Mouse (Mus musculus) midbrain, embryonic 12.5 days (tissue): ENCODE measurements at regions not wholly inside any gene's neighbourhood (a gene's known extent, or its start where the extent isn't known, plus 50 kb on each side); places are given as distances from the start of the nearest gene placed in this dataset.

Source experiments
- ATAC-seq: fragments of 200-750 bp; cut with Nextera tagmentation; 2 replicates; pipeline ENCODE4 v1.8.0; 2017; ENCODE audit warnings: low read depth, moderate TSS enrichment, moderate library complexity; ENCODE audit not compliant: low FRiP score
- H3K27ac ChIP-seq: fragments of 300-500 bp; sonication (generic); replicated peaks from 2 replicates; pipeline ENCODE4 v1.5.1; 2016; ENCODE audit warnings: mild to moderate bottlenecking
- H3K27me3 ChIP-seq: fragments of 300-500 bp; sonication (generic); 2 replicates; pipeline ENCODE4 v1.6.1; 2016; ENCODE audit warnings: mild to moderate bottlenecking
- H3K36me3 ChIP-seq: fragments of 300-500 bp; sonication (generic); 2 replicates; pipeline ENCODE4 v1.6.1; 2016
- H3K4me1 ChIP-seq: fragments of 300-500 bp; sonication (generic); 2 replicates; pipeline ENCODE4 v1.6.1; 2016
- H3K4me2 ChIP-seq: fragments of 300-500 bp; sonication (generic); replicated peaks from 2 replicates; pipeline ENCODE4 v1.6.1; 2016; ENCODE audit warnings: mild to moderate bottlenecking, moderate library complexity
- H3K4me3 ChIP-seq: fragments of 300-500 bp; sonication (generic); 2 replicates; pipeline ENCODE4 v1.5.1; 2016; ENCODE audit warnings: mild to moderate bottlenecking
- H3K9ac ChIP-seq: fragments of 300-500 bp; sonication (generic); replicated peaks from 2 replicates; pipeline ENCODE4 v1.6.1; 2016; ENCODE audit warnings: mild to moderate bottlenecking, moderate library complexity
- H3K9me3 ChIP-seq: fragments of 300-500 bp; sonication (generic); 2 replicates; pipeline ENCODE4 v1.6.1; 2016; ENCODE audit warnings: mild to moderate bottlenecking
- WGBS: fragments of 180-500 bp; shearing (Covaris S2); methylation state at CpG from one replicate; pipeline ENCODE4 v1.1.7; 2016; 5-methylcytosine and 5-hydroxymethylcytosine counted together

DNA sequence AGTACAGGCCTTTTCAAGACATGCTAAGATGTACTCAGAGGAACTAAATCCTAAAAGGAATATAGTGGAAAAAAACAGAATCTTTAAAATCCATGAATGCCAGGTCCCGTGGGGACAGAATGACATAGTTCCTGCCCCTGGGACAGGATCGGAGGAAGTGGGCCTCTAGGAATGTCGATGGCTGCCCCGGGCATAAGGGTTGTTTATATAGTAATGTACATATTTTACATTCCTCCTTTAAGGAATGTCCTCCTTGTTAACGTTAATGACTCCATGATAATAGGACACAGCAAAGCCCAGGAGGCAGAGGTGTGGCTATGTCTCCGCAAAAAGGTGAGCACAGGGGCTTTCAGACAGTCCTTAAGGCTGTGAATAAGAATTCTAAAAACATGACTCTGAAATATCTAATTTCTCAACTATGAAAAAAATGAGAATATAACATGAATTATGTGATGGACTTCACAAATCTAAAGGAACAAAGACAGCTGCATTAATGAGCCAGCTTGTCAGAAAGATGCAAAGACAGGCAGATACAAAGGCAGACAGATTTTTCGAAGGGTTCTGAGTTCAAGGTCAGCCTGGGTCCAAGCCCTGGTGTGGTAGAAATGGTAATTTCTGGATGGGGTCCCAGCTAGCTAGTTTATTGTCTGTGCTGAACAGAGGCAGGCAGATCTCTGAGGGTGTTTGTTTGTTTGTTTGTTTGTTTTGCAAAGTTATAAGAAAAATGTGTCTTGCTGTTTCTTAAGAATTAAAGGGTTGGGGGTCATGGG lies 111.3 kb upstream of the Pcgf5 start:
- H3K4me3 ChIP-seq: no peak overlapping the region
- H3K27ac ChIP-seq: no peak overlapping the region
- H3K36me3 ChIP-seq: no peaks in the 10 kb centered on the region
- no peaks in the 10 kb centered on the region for H3K9me3 ChIP-seq
- no peak overlapping the region for H3K9ac ChIP-seq
- H3K27me3 ChIP-seq: no peaks in the 10 kb centered on the region
- H3K4me1 ChIP-seq: no peaks in the 10 kb centered on the region
- H3K4me2 ChIP-seq: no peak overlapping the region
- WGBS: 83% methylated on average over 7 of the region's 7 CpGs
- ATAC-seq: no peak

DNA sequence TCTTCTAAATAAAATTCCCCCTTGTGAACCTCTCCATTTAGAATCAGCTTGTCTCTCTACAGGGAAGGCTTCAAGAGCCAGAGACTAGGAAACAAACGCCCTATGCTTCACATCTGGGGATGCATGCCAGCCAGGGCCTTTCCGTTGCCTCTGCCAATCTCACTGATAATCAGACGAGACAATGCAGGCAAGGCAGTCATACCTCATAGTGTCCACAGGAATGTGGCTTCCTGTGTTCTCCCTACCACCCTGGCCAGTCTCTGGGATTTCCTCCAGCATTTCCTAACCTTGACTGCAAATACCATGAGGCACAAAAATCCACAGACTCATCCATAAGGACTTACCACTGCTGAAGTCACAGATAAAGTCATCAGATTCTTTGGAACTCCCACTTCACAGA lies 110.4 kb upstream of the Pcgf5 start:
- no peaks in the 10 kb centered on the region for H3K4me1 ChIP-seq
- no peak overlapping the region for H3K9ac ChIP-seq
- no peak overlapping the region for H3K4me2 ChIP-seq
- ATAC-seq: no peak
- 62% methylated on average over 3 of the region's 3 CpGs for WGBS
- no peaks in the 10 kb centered on the region for H3K27me3 ChIP-seq
- H3K4me3 ChIP-seq: no peak overlapping the region
- no peaks in the 10 kb centered on the region for H3K9me3 ChIP-seq
- no peaks in the 10 kb centered on the region for H3K36me3 ChIP-seq
- no peak overlapping the region for H3K27ac ChIP-seq

GRCm38 (mm10) chr19:36238536-36238935 lies 109.6 kb upstream of the Pcgf5 start:
- Histone ChIP-seq H3K27ac (no peak overlapping the region), H3K27me3 (no peaks in the 10 kb centered on the region), H3K36me3 (no peaks in the 10 kb centered on the region), H3K4me3 (no peak overlapping the region), H3K9me3 (no peaks in the 10 kb centered on the region), H3K4me1 (no peaks in the 10 kb centered on the region), H3K9ac (no peak overlapping the region), H3K4me2 (no peak overlapping the region)
- no peak for ATAC-seq
- 86% methylated on average over 3 of the region's 3 CpGs for WGBS

- no peaks in the 10 kb centered on the region for H3K27me3 ChIP-seq
- H3K36me3 ChIP-seq: no peaks in the 10 kb centered on the region
- 86% methylated on average over 3 of the region's 3 CpGs for WGBS
- no peaks in the 10 kb centered on the region for H3K4me1 ChIP-seq
- H3K4me3 ChIP-seq: no peak overlapping the region
- no peak overlapping the region for H3K27ac ChIP-seq
- no peak for ATAC-seq
- H3K9ac ChIP-seq: no peak overlapping the region
- no peak overlapping the region for H3K4me2 ChIP-seq
- 0 out of 2 replicates have a peak, but pooled peaks cover under 1% of the 10 kb centered on the region for H3K9me3 ChIP-seq
These were observed 105.7 kb upstream of the Pcgf5 start for GRCm38 (mm10) chr19:36242396-36242795.

GRCm38 (mm10) chr19:36242946-36243345 lies 105.2 kb upstream of the Pcgf5 start:
- no peaks in the 10 kb centered on the region for H3K36me3 ChIP-seq
- H3K9me3 ChIP-seq: 0 out of 2 replicates have a peak, but pooled peaks cover 2% of the 10 kb centered on the region
- H3K4me3 ChIP-seq: no peak overlapping the region
- ATAC-seq: no peak
- WGBS: 80% methylated on average over 5 of the region's 5 CpGs
- H3K4me2 ChIP-seq: no peak overlapping the region
- H3K9ac ChIP-seq: no peak overlapping the region
- no peaks in the 10 kb centered on the region for H3K4me1 ChIP-seq
- no peak overlapping the region for H3K27ac ChIP-seq
- no peaks in the 10 kb centered on the region for H3K27me3 ChIP-seq

DNA sequence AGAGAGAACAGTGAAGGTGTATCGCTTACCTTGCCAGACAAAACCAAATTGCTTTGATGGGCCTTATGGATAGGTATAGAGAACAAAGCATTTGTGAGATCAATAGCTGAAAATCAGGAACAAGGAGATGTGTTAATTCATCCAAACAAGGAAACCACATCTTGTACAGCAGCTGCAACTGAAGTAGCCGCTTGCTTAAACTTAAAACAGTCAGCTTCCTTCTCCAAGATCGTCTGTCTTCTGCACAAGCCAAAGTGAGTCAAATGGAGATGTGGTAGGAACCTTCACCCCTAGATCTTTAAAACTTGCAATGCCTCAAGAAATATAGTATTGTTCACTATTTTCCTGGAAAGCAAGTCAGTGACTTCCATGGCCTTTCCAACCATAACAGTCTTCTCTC lies 95.6 kb upstream of the Pcgf5 start:
- Histone ChIP-seq H3K9me3 (0 out of 2 replicates have a peak, but pooled peaks cover under 1% of the 10 kb centered on the region), H3K27me3 (no peaks in the 10 kb centered on the region), H3K36me3 (no peaks in the 10 kb centered on the region), H3K4me3 (no peak overlapping the region), H3K4me2 (no peak overlapping the region), H3K27ac (no peak overlapping the region), H3K9ac (no peak overlapping the region), H3K4me1 (no peaks in the 10 kb centered on the region)
- ATAC-seq: no peak
- WGBS: 92% methylated on average over 3 of the region's 3 CpGs

GRCm38 (mm10) chr19:36257748-36258538 lies 90.2 kb upstream of the Pcgf5 start:
- H3K4me1 ChIP-seq: no peaks in the 10 kb centered on the region
- H3K9ac ChIP-seq: no peak overlapping the region
- no peak overlapping the region for H3K4me2 ChIP-seq
- H3K36me3 ChIP-seq: no peaks in the 10 kb centered on the region
- H3K4me3 ChIP-seq: no peak overlapping the region
- WGBS: 74% methylated on average over 10 of the region's 10 CpGs
- no peak overlapping the region for H3K27ac ChIP-seq
- no peaks in the 10 kb centered on the region for H3K9me3 ChIP-seq
- no peaks in the 10 kb centered on the region for H3K27me3 ChIP-seq
- ATAC-seq: no peak

GRCm38 (mm10) chr19:36261819-36262218 lies 86.3 kb upstream of the Pcgf5 start:
- ATAC-seq: no peak
- Histone ChIP-seq H3K4me2 (no peak overlapping the region), H3K27ac (no peak overlapping the region), H3K9me3 (no peaks in the 10 kb centered on the region), H3K4me1 (no peaks in the 10 kb centered on the region), H3K27me3 (no peaks in the 10 kb centered on the region), H3K4me3 (no peak overlapping the region), H3K36me3 (no peaks in the 10 kb centered on the region), H3K9ac (no peak overlapping the region)
- 89% methylated on average over 5 of the region's 5 CpGs for WGBS

GRCm38 (mm10) chr19:36263923-36264322 lies 84.2 kb upstream of the Pcgf5 start:
- H3K4me3 ChIP-seq: no peak overlapping the region
- no peaks in the 10 kb centered on the region for H3K36me3 ChIP-seq
- no peak for ATAC-seq
- no peak overlapping the region for H3K4me2 ChIP-seq
- no peaks in the 10 kb centered on the region for H3K4me1 ChIP-seq
- 80% methylated on average over 4 of the region's 4 CpGs for WGBS
- no peaks in the 10 kb centered on the region for H3K27me3 ChIP-seq
- H3K9ac ChIP-seq: no peak overlapping the region
- no peak overlapping the region for H3K27ac ChIP-seq
- H3K9me3 ChIP-seq: no peaks in the 10 kb centered on the region

DNA sequence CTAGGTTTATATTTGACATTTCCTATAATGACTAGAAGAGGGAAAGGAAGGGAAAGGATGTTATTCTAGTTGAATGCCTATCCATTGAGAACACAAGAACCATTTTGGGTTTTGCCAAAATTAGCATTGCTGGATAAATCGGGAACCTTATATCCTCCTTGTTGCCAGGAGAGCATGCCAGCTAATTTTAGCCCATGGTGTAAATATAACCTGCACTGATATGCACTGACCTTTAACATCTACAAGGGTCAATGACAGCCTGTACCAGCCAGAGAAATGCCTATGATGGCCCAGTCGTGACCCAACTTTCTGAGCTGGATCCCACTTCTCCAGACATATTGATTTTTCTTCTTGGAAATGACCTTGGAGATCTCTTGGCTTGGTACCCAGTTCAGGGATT lies 83.7 kb upstream of the Pcgf5 start:
- no peak overlapping the region for H3K4me2 ChIP-seq
- no peaks in the 10 kb centered on the region for H3K9me3 ChIP-seq
- H3K9ac ChIP-seq: no peak overlapping the region
- WGBS: 85% methylated on average over 2 of the region's 2 CpGs
- no peaks in the 10 kb centered on the region for H3K27me3 ChIP-seq
- no peak overlapping the region for H3K4me3 ChIP-seq
- H3K4me1 ChIP-seq: no peaks in the 10 kb centered on the region
- H3K27ac ChIP-seq: no peak overlapping the region
- no peaks in the 10 kb centered on the region for H3K36me3 ChIP-seq
- ATAC-seq: no peak

DNA sequence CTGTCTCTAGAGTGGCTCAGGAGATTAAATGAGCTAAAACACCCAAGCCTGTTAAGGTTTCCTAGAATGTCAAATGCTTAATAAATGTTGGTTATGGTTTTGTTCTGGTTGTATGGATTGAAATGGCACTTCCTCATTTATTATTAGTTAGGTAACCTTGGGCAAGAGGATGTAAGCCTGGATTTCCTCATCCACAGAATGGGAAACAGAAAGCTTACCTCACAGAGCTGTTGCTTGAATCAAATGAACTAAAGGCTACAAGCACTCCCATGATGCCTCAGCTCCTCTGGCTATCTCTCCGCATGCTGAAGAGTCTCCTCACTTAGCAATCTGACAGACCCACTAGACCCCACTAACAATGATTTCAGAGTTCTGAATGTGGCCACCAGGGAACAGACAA lies 82.8 kb upstream of the Pcgf5 start:
- Histone ChIP-seq H3K4me1 (no peaks in the 10 kb centered on the region), H3K4me3 (no peak overlapping the region), H3K9me3 (no peaks in the 10 kb centered on the region), H3K36me3 (no peaks in the 10 kb centered on the region), H3K4me2 (no peak overlapping the region), H3K9ac (no peak overlapping the region), H3K27ac (no peak overlapping the region), H3K27me3 (no peaks in the 10 kb centered on the region)
- 80% methylated on average over 1 of the region's 1 CpGs for WGBS
- no peak for ATAC-seq

DNA sequence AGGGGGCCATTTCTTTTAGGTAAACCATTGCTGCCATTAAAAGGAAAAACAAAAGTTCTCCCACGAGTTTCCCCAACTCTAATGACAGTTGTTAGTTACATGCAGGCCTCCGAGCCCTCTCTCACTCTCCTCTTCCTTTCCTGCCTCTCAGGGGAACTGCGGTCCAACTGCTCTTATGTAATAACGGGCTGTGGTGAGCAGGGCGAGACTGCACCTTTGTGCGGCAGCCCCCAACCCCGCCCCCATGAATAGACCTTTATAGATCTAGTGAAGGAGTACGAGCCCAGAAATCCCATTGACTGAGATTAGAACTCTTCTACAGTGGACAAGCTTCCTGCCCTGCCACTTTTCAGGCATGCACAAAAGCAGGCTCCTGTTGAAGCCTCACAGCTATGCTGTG lies 81.8 kb upstream of the Pcgf5 start:
- Histone ChIP-seq H3K9ac (no peak overlapping the region), H3K27me3 (no peaks in the 10 kb centered on the region), H3K36me3 (no peaks in the 10 kb centered on the region), H3K9me3 (no peaks in the 10 kb centered on the region), H3K27ac (no peak overlapping the region), H3K4me1 (no peaks in the 10 kb centered on the region), H3K4me2 (no peak overlapping the region), H3K4me3 (no peak overlapping the region)
- no peak for ATAC-seq
- WGBS: 73% methylated on average over 8 of the region's 8 CpGs
